Mouse (Mus musculus) adrenal gland, postnatal 36 days (tissue): ENCODE measurements at regions not wholly inside any gene's neighbourhood (a gene's known extent, or its start where the extent isn't known, plus 50 kb on each side); places are given as distances from the start of the nearest gene placed in this dataset.
A peak's percentile ranks its signal among the peaks of the same experiment; 100 is the strongest.

Source experiments
- DNase-seq, 2 experiments: peaks; one replicate each; pipeline ENCODE4 v3.0.0; 2021; ENCODE audit warnings: mixed read lengths in 1 of 2

- DNase-seq = no peak
These were observed 313.5 kb downstream of the Bcl11a start for GRCm38 (mm10) chr11:24391385-24391784.

DNA sequence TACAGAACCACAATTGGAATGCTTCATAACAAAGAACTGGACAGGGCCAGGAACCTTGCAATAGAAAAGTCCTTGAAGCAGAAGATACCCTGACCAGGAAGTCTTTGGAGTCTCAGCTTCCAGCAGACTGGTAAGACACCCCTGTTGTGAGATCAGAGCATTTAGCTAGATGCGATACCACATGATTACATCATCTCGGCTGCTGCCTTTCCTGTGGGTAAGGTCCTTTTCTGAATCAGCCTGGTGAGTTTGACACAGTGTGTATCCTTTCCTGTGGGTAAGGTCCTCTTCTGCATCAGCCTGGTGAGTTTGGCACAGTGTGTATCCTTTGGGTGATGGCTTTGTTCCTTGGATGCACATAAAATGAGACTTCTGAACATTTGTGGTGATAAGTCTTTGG, 317.6 kb downstream of the Bcl11a start:
- no peak for DNase-seq

- DNase-seq = no peak
These were observed 319.1 kb downstream of the Bcl11a start for GRCm38 (mm10) chr11:24396911-24397310.

DNA sequence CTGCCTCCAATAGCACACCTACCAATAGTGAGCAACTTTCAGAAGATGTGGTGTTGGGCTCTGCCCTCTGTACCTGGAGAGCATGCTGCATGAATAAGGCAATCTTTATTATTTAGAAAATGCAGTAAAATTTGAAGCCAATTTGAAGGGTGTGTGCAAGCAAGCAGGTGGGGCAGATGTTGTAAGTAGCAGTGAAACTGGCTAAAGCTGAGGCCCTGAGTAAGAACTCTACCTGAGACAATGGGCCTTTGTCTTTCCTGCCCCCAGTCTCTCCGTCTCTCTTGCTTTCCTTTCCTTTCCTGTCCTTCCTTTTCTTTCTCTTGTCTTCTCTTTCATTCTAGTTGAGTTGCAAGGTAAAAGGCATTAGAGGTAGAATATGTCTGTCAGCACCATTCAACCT, 319.9 kb downstream of the Bcl11a start:
- DNase-seq = no peak

- DNase-seq = no peak
These were observed 323.3 kb downstream of the Bcl11a start for GRCm38 (mm10) chr11:24401151-24401550.

- DNase-seq = no peak
These were observed 324.3 kb downstream of the Bcl11a start for GRCm38 (mm10) chr11:24402127-24402526.

- DNase-seq = peak in 1 of 2 experiments; percentile 27
These were observed 336.9 kb downstream of the Bcl11a start for GRCm38 (mm10) chr11:24414804-24415203.

GRCm38 (mm10) chr11:24422066-24422775, 344.4 kb downstream of the Bcl11a start:
- DNase-seq = no peak

DNA sequence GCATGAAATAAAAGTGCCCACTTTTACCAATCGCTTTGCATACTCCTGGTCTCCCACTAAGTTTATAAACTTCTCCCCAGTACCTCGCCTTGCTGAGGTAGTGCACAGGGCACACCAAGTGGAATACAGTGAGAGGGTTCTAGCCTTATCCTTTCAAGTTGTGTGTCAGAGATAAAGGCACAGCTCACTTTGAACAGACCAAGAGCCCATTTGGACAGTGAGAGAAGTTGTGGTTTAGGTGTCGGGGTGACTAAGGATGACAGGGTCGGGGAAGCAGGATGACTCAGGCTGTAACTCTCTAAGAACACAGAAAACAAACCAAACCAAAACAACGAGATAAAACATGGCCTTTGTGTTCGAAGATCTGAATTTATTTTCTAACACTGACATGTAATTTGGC, 345.4 kb downstream of the Bcl11a start:
- DNase-seq = peak; percentile 19 to 24

DNA sequence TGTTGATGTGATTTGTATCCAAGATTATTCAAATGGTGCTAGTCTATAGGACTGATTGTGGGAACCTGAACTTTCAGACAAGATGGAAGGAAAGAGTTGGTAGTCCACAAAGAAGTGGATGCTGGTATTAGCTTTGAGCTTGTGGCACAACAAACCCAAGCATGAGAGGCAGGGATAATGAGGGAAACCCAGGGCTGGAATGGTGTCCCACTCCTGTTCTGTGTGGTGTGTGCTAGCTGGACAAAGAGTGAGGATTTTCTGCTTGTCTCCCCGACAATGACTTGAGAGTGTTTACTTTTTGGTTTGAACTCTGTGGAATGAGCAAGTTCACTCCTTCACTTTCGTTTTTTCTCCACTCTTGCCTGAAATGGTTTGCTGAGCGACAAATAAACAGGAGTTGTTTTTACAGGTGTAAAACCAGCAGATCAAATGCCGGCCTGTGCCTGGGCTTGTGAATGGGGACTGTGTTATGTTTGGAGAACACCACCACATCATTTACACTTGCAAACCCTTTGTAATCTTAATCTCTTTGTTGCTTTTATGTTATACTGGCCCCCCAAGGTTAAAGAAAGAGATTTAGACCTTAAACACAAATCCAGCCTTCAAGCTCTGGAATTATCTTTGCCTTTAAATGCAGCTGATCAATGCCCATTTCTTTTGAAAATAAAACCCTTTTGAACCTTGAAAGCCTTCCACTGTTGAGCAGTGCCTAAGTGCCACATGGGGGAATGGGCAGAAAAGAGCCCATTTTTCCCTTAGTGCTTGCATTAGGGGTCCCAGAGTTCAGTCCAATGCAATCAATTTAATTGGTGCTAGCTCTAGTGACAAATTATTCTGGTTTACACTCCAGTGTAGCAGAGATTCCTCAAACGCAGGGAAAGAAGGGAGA, 349.4 kb downstream of the Bcl11a start:
- DNase-seq = no peak

DNA sequence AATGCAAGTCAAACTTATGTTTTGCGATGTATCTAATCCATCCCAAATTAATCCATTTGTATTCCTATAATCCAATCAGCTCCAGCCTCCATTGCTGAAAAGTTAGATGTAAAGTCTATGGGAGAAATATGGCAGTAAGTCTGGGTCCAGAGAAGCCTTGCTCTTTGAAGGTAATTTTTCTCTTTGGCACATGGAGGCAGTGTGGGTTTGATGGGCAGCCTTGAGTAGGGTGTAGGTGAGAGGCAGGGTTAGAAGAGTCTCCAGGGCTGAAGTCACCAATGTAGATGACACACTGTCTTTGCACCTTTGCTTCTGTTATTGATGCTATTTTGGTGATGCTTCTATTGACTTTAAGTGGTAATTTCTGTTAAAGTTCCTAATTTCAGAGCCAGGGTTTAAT, 370.8 kb downstream of the Bcl11a start:
- no peak for DNase-seq

- no peak for DNase-seq
These were observed 374.4 kb downstream of the Bcl11a start for GRCm38 (mm10) chr11:24452267-24452666.

DNA sequence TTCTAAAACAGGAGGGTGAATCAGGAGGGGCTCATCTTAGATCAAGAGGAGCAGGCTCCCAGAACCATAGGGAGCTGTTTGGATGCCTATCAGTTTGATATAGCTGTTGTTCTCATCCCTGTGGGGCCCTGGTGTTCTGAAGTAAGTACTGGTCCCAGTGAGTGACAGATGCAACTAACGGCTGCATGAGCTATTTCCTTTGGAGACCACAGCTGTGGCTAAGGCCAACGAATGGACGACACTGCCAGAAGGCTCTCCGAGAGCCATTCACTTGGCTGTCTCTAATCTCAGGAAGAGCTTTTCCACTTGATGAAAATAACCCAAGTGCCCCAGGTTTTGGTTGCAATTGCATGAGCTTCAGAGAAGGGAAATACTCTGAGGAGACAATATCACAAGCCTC, 386.8 kb downstream of the Bcl11a start:
- no peak for DNase-seq

- no peak for DNase-seq
These were observed 389.6 kb downstream of the Bcl11a start for GRCm38 (mm10) chr11:24467458-24467857.

DNA sequence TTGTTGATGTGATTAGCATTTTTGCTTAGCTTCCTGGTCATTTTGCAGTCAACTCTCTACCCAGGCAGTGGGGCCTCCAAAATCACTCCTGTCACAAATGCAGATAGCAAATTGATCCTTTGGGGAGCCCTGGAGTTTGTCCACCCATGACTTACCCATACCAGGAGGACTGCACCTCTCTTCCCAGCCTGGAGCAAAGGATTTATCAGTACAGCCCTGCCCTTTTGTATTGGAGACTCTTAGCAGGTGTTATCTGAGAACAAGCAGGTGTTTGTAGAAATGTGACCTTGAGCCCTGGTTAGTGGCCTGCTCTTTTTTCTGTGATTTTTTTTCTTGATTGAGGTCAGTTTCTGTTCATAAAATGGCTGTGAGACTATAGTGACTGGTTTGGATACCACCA, 392.6 kb downstream of the Bcl11a start:
- DNase-seq = no peak

DNA sequence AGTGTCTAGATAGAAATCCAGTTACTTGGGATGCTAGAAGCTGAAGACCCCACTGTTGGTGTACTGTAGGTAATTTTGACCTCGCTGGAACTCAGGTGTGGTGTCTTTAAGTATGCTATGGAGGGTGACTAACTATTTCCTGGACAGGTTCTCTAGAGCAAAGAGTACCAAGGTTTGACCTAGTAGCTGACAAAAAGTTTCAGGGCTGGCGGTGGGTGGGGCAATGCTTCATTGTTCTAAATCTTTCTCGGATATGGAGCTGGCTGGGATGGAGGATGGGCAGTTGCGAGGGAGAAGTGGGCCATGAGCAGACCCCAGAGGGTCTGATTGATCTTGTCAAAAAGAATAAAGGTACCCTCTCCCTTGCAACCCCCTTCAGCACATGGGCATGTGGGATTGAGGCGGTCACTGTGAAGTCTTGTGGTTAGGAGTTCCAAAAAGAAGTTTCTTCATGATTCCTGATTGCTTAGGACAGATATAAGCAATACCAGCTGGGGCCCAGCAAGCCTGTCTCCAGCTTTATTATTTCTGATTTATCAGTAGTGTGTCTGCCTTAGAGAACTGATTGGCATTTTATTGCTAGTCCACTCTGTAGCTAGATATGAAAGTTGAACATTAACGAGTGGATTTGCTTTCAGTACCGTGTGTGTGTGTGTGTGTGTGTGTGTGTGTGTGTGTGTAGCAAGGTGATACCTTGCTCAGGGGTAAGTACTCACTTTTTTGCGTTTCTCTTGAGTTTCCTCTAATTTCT, 394.9 kb downstream of the Bcl11a start:
- no peak for DNase-seq

DNA sequence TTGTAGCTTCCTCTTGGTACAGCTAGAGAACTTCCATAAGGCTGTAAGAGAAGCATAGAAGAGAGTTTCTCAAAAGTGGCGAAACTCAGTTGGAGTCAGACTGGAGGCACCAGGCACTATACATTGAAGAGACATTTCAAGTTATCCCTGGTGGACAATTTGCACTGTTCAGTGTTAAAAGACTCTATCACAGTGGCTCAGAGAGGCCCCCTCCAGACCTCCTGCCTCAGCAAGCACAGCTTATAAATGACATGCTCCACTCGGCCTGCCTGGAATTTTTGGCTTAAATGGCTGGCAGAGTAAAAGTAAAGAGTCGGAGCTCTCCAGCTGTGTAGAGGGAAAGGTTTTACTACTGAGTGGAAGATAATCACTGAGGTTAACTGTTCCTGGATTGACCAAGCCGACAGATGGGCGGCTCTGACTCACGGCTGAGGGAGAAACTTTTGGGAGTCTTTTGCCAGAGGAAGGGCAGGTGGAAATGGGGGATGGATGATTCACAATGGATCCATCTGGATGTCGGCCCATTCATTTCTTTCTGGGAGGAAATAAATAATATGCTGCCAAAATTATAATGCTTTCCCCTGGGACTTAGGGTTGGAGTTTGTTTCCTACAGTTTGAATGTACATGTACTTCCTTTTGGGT, 395.6 kb downstream of the Bcl11a start:
- DNase-seq = no peak

DNA sequence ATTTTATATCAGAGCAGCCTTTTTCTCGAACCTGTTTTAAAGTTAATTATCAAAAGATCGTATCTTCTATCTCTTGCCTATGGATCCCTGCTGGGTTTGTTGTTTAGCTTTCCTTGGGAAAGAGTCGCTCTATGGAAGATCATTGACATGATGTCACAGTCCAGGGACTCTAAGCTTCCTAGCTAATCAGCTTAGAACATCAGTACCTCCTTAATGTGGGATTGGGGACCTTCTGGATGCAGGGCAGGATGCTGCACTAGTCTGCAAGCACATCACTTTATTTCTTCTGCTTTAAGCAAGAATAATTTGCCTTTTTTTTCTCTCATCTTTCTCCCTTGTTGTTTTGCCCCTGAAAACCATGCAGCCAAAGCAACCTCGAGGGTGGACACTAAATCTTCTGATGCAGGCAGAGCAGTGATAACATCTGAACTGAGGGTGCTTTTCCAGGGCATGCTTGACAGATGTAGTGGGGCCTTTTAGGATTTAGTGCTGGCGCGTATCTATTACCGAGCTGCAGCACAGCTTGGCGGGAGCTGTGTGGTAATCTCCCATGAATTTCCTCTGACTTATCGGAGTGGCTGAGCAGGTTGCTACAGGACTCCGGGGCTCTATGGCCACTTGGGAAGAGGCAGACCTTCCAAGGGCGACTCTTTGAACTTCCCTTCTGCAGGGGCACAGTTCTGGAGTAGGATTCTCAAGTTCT, 425.0 kb downstream of the Bcl11a start:
- DNase-seq = peak in 1 of 2 experiments; percentile 1

- DNase-seq = no peak
These were observed 437.7 kb downstream of the Bcl11a start for GRCm38 (mm10) chr11:24515568-24515967.

GRCm38 (mm10) chr11:24535462-24535861, 457.6 kb downstream of the Bcl11a start:
- no peak for DNase-seq

DNA sequence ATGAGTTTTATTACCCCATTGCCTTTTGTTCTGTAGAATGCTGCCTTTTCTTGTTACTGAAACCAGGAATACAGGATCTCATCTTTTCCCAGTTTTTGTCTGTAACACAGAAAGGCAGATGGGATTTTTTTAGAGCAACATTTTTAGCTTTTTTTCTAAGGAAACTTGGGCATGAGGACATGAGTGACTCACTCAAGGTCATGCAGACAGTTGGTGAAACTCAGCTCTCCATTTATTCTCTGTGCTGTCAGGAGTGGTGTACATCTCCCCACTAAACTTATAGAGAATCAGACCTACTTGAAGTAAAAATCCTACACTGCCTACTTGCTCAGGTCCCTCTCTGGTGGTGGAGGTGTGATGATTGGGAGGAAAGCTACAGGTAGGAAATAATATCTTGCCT, 459.9 kb downstream of the Bcl11a start:
- peak; percentile 9 to 17 for DNase-seq

- no peak for DNase-seq
These were observed 491.8 kb downstream of the Bcl11a start for GRCm38 (mm10) chr11:24569655-24570054.
